Mouse (Mus musculus): ENCODE data around the gene Cadps. TPM values are rescaled to one million over a fixed set of nuclear protein-coding genes. Genes with fewer than 3 reads are reported as not detected.

Gene Cadps
- polyA plus RNA-seq, 2 experiments from 2014 or later, result 0.57 TPM; not detected in 1

- no peak for ATAC-seq
These were observed 360.7 kb downstream of the Cadps start for GRCm38 (mm10) chr14:12462206-12462605.

GRCm38 (mm10) chr14:12459700-12460099 lies 363.2 kb downstream of the Cadps start:
- no peak for ATAC-seq

- no peak for ATAC-seq
These were observed 367.8 kb downstream of the Cadps start for GRCm38 (mm10) chr14:12455064-12455591.

GRCm38 (mm10) chr14:12450807-12451206 lies 372.1 kb downstream of the Cadps start:
- ATAC-seq, result no peak

- no peak for ATAC-seq
These were observed 374.0 kb downstream of the Cadps start for GRCm38 (mm10) chr14:12448883-12449282.

DNA sequence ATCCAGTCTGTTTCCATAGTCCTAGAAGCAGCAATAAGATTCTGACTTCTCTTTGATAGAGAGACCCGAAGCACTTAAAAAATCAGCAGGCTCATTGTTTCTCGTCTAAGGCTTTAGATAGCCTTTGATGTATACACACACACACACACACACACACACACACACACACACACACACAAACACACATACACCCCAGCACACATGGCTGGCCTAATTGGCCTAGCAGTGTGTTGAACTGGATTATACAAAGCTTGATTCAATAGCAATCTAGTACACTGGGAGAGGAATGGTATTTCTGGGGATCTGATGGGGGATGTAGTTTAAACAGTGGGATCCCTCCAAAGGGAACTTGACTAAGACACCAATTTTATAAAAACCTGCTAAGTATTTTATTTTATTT lies 381.9 kb downstream of the Cadps start:
- no peak for ATAC-seq

- no peak for ATAC-seq
These were observed 384.9 kb downstream of the Cadps start for GRCm38 (mm10) chr14:12437976-12438375.

DNA sequence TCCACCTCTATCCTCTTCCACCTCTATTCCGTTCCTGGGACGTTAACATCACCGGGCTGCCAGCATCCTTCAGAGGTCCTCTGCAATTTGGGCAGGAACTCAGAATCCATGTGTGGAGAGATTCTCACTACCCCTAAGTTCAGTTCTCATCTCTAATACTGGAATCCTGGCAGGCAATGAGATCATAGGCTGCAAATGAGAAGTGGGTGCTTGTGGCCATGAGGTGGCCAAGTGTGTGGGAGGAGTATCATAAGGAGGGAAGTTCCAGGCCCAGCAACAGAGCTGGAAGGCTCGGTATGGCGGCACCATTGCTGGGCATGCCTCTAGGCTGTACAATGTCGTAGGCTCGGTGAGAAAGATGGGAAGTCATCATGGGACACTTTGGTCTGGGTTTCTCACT lies 385.5 kb downstream of the Cadps start:
- no peak for ATAC-seq

DNA sequence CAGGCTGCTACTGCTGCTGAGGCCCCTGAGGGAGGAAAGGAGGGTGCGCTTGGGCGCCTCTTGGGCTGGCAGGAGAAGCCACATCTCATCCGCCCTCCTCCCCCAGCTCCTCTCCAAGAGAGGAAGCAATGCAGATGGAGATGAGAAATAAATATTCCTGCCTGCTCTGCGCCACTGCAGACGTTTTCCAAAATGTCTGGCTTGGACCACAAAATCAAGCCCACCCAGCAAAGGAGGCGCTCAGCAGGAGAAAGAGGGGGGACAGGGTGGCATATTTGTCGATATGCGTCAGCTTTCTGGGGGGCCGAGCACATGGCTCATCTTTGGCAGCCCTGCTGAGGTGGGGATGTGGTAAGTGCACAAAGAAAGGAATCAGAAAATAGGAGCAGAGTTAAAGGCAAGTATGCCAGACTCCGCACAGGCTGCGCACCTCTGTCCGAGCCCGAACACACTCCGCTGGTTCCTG lies 385.9 kb downstream of the Cadps start:
- ATAC-seq, result no peak

DNA sequence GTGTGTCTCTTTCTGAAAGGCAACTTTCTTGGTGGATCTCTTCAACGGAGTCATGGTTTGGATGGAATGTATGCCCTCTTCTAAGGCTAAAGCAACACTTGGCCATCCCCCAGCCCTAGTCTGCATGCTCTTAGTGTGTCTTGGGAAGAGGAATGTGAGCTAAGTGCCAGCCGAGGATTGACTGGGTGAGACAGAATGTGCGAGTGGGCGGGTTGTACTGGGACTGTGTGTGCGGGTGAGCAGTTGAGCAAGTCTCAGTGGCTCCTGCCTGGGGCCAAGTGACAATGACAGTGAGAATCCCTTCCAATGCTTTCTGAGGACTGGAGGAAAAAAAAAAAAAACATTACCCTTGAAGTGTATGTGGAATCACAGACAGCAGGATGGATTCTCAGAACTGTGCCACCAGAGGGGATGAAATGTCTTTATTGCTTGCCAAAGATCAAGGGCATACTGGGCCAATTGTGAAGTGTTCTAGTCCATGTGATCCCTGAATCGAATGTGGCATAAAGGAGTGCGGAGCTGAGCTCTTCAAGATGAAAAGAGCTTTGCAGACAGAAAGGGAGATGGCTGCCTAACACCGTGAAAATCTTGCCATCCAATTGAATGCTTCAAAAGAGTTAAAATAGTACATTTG lies 394.7 kb downstream of the Cadps start:
- ATAC-seq, result no peak

GRCm38 (mm10) chr14:12425311-12425710 lies 397.6 kb downstream of the Cadps start:
- no peak for ATAC-seq

DNA sequence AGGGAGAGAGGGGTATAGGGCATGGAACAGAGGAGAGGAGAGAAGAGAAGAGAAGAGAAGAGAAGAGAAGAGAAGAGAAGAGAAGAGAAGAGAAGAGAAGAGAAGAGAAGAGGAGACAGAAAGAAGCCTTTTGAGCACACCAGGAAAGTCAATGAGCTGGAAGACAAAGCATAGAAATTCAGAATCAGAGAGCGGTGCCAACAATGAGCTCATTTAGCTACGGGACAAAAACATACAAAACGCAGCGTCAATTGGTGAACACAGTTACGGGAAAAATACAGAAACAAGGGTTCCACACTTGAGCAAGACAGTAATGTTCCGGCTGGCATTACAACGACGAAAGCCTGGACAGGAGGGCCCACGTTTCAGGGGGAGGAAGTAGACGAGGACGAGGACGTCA lies 412.6 kb downstream of the Cadps start:
- ATAC-seq, result no peak

- no peak for ATAC-seq
These were observed 413.1 kb downstream of the Cadps start for GRCm38 (mm10) chr14:12409811-12410210.

DNA sequence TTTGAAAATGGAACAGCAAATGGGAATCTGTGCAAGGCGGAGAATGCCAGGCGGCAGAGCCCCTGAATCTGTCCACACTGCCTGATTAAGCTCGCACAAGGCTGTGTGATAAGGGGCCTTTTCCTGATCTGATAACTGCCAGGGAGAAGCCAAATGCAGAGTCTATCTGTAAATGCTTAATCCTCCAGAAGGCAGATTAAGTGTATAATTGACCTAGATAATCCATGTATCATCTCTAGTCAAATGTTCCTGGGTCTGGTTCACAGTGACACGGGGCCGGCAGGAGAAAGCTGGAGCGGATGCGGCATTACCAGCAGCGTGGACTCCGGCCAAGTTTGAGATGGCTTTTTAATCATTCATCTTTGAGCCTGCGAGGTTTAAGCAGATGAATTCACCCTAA lies 416.3 kb downstream of the Cadps start:
- no peak for ATAC-seq

DNA sequence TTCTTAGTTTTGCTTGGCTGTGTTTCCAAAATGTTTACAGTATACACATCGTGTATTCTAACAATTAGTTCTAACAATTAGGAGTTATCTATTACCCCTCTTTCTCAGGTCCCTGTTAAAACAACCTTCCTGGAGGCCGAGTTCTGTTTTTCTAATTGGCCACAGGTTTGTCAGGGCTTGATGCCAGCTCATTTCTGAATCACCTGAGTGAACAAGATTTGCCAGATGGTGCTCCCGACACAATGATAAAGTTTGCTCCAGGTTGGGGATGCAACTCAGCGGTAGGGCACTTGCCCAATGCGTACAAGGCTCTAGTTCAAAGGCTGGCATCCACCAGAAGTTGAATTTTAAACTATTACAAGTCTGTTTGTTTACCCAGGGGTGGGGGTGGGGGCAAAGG lies 417.7 kb downstream of the Cadps start:
- ATAC-seq, result no peak

DNA sequence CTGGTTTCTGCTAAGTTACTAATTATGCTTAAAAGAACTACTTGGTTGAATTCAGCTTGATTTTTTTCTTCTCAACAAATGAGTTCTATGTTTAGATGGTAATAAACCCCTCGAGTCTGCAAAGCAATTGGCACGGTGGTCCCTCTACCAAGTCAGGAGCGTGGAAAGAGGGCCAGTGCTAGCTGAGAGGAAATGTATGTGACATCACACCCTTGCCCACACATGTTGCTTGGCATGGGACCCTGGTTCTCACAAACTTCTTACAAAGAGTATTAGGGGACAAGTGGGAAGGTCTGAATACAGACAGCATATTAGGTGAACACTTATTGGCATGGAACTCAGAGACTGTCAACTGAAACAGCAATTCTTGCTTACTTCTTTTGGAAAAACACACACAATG lies 418.2 kb downstream of the Cadps start:
- no peak for ATAC-seq

DNA sequence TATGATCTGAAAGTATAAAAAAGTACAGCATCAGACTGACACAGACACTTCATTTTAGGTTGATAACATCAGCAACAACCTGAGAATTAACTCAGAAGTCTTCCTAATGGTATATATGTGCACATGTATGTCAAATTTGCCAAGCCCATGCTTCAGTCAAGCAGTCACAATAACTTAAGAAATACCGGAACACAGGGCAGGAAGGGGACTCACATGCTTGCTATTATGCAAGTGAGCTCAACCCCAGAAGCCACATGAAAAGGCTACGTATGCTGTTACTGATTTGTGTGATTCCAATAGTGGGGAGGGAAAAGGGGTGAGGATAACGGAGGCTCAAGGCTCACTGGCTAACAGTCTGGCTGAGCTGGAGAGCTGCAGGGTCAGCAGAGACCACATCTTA lies 418.8 kb downstream of the Cadps start:
- no peak for ATAC-seq

- no peak for ATAC-seq
These were observed 422.8 kb downstream of the Cadps start for GRCm38 (mm10) chr14:12400116-12400515.

GRCm38 (mm10) chr14:12397561-12397960 lies 425.3 kb downstream of the Cadps start:
- no peak for ATAC-seq

GRCm38 (mm10) chr14:12394318-12394717 lies 428.6 kb downstream of the Cadps start:
- ATAC-seq, result no peak

GRCm38 (mm10) chr14:12393271-12393861 lies 429.5 kb downstream of the Cadps start:
- no peak for ATAC-seq

DNA sequence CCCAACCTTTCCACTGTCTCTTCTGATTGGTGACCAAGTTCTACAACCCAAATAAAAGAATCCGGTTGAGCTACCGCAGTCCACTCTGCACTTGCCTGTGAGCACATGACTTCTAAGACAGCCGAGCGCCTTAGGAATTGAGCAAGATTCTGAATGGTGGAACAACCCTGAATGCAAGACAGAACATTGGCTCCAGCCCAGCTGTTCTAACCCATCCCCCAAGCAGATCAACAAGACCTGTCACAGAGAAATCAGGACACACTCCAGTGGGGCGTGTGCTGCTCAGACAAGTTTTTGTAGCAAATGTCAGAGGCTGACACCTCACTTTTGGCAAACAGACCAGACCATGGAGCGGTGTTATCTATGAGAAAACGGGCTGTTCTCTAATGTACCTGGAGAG lies 431.7 kb downstream of the Cadps start:
- ATAC-seq, result no peak

GRCm38 (mm10) chr14:12388806-12389436 lies 434.0 kb downstream of the Cadps start:
- no peak for ATAC-seq

All from activated CD4-positive, CD25-positive, alpha-beta regulatory T cell, adult 4 months (primary cell).